Mouse (Mus musculus) E14TG2a.4 (cell line): Measurements from ENCODE around the gene Grk6.

Experiments used
- CTCF ChIP-seq: conservative IDR thresholded peaks from 2 replicates; pipeline ENCODE4 v1.5.1; 2014; ENCODE audit warnings: low read length
- NANOG ChIP-seq: IDR thresholded peaks from 2 replicates; pipeline ENCODE4 v1.6.1; 2014; ENCODE audit warnings: borderline replicate concordance, low read length, mixed read lengths

DNA sequence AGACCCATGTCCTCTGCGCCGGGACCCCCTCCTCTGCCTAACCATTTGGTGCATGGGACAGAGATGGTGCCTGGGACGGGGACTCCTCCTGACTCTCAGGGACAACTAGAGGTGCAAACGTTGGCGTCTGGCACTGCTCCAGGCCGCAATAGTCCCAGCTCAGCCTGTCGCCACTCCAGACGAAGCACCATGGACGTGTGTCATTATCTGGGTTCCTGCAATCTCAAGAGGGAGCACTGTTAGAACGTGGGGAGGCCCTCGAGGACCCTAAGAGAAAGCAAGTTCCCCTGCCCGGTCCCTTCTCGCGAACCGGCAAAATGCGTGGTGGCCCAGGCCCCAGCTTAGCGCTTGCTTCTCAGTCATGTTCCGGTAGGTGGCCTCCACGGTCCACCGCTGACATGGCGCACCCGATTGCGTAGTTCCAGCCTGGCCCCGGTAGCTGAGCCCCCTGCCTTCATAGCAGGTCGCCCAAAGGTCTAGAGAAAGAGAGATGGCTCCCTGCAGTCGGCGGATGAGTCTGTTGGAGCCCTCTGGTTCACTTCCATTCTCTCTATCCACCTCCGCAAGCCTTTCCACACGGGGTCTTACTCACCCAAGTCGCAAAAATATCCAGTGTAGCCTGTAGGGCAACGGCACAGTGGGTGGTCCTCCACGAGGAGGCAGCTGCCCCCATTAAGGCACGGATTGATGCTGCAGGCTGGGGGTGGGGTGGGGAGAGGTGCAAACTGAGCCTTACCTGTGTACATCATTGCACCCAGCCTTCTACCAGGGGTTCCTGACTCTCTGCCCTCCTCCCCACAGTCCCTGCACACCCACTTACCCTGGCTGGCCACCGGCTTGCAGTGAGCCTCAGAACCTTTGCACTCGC is 23.7 kb upstream of the Grk6 start:
- TF ChIP-seq CTCF = 0 out of 2 replicates have a peak, but pooled peaks have one; percentile 6
- TF ChIP-seq NANOG = no peak
